Mouse (Mus musculus): Measurements from ENCODE around the gene Tgfa.

DNA sequence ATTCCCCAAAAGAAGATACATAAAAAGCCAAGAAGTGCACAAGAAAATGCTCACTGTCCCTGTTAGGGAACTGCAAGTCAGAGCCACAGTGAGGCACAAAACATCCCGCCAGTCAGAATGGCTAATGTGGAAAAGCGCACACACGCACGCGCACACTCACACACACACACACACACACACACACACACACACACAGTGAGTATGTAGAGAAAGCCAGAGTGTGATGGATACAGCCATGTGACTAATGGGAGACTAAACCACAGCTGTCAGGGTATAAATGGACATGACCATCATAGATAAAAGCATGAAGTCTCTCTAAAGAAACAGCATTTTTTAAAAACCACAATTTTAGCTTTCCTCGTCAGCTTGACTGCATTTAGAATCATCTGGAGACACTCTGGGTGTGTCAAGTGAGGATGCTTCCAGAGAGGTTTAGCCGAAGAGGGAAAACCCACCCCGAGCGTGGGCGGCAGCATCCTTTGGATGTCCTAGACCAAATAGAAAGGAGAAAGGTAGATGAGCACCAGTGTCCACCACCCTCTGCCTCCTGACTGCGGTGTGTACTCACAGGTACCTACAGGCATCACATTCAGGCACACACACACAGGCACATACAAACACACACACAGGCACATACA lies 86.7 kb downstream of the Tgfa start:
- TF ChIP-seq GATA1 (IDR thresholded peaks at IDR 0.05; ENCODE audit: low read length) = no peak
- no peak for TF ChIP-seq TAL1 (IDR thresholded peaks at IDR 0.05; ENCODE audit: low read length)
